Mouse (Mus musculus): ENCODE data around the gene Olfr1274-ps.
"Not testable (repeated sequence)": the region's sequence is repeated elsewhere in the genome, so short reads cannot be mapped to it uniquely, and the experiment has no call there.

DNA sequence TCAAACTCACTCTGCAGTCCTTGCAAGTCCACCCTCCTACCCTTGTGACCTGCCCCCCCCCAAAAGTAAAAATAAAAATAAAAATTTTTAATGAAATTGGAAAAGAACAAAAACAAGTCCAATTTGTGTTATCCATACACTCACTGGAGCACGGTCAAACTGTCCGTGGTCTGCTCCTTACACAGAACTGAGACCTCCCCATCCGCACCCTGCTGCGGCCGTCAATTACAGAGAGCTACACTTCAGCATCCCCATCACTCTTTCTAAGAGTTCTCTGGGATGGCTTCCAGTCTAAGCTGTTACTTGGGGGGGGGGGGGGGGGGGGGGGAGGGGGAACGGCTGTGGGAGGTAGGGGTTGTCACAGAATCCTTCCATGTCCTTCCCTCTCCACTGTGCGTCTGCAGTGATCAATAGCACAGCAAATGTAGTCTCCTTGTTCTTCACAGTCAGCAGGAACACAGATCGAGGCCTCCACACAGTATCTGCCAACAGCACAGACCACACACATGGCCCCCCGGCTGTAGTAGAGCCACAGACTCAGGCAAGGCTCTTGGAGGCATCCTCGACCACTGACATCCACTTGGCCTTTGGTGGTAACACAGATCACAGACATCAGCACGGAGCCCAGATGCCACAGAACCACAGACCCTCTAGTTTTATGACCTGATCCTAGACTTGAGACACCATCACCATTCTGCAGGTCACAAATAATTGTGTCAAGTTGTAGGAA lies 30.7 kb downstream of the Olfr1274-ps start:
- TF ChIP-seq CTCF (IDR thresholded peaks at IDR 0.05; ENCODE audit: low read depth); EP300 (optimal IDR thresholded peaks at IDR 0.05): not testable (repeated sequence)

Data from stomach, postnatal 0 days (tissue).